24 mouse cellular contexts compared by ENCODE assay signal in genomic region chr15:13183661-13184060, GRCm38 (mm10). TPM values are rescaled to one million over a fixed set of nuclear protein-coding genes. Genes with fewer than 3 reads are reported as not detected.
A peak's percentile ranks its signal among the peaks of the same experiment; 100 is the strongest.
DNase-seq lines count a peak whose midpoint lies in the region; ATAC-seq and TF ChIP-seq lines count a peak whose summit lies in the region.
"Had no signal": no experiment of that assay in that cellular context is flagged by ENCODE, and none has a peak within 500 bp of the region (broad histone marks: within the 10 kb centered on the region; RNA-seq: fewer than 3 reads in every experiment).

No protein-coding gene starts in this region.

- WGBS in forebrain, embryonic 15.5 days = 63% methylated on average over 5 of the region's 5 CpGs
- 93% methylated on average over 5 of the region's 5 CpGs for WGBS in forebrain, embryonic 10.5 days

- intact Hi-C loops in left cerebral cortex, postnatal 4 days (cut with DNase I) = no loop called here
- intact Hi-C loops in left cerebral cortex, adult 2 months (cut with DNase I) = loop anchor here (5.0 kb wide), 2 partner anchors 674 to 1234 kb away; no protein-coding TSS in a partner anchor

- H3K9ac ChIP-seq in forebrain, embryonic 15.5 days (replicated peaks) = no peak overlapping the region
- H3K9ac ChIP-seq: heart, embryonic 12.5 days; heart, embryonic 15.5 days; hindbrain, embryonic 14.5 days had no signal

- H3K4me2 ChIP-seq in forebrain, embryonic 15.5 days (replicated peaks) = no peak overlapping the region
- H3K4me2 ChIP-seq: heart, embryonic 12.5 days; heart, embryonic 15.5 days; hindbrain, embryonic 14.5 days had no signal

- H3K9me3 ChIP-seq in forebrain, embryonic 15.5 days = no peaks in the 10 kb centered on the region
- no peaks in the 10 kb centered on the region for H3K9me3 ChIP-seq in forebrain, embryonic 10.5 days
- H3K9me3 ChIP-seq: G1E; heart, embryonic 12.5 days; heart, embryonic 15.5 days; hindbrain, embryonic 10.5 days had no signal

- peak; percentile 47; the same call in 1 of the 2 replicates for ATAC-seq in forebrain, embryonic 15.5 days (replicated peaks)
- ATAC-seq: intestine, postnatal 0 days; Patski had no signal

- H3K27ac ChIP-seq in forebrain, embryonic 15.5 days (replicated peaks) = no peak overlapping the region
- H3K27ac ChIP-seq in forebrain, embryonic 10.5 days = no peak overlapping the region
- H3K27ac ChIP-seq in left cerebral cortex, adult 2 months = no peak overlapping the region
- H3K27ac ChIP-seq: heart, embryonic 15.5 days; hindbrain, embryonic 10.5 days; hindbrain, embryonic 14.5 days had no signal

- DNase-seq in cerebellum, postnatal 14 days = peak; percentile 66 to 76
- DNase-seq in cerebellum, adult 8-10 months = no peak
- DNase-seq in forebrain, embryonic 10.5 days (ENCODE audit: extremely low spot score, low spot score) = no peak
- peak; percentile 62 for DNase-seq in left cerebral cortex, postnatal 4 days
- no peak for DNase-seq in left cerebral cortex, adult 2 months (ENCODE audit: extremely low spot score in 1 of 2, low spot score in 2 of 2)
- peak; percentile 50 for DNase-seq in brain, embryonic 14.5 days (ENCODE audit: low read depth)
- DNase-seq: adrenal gland, postnatal 14 days; B cell, adult 2 months; cerebellum, adult 11-12 months; cerebellum, adult 9-11 months; gastrocnemius, postnatal 25 days; heart, adult 18-20 months; heart, postnatal 10 days; heart, postnatal 36 days; kidney, adult 2 months had no signal

- TF ChIP-seq POLR2A in brain, embryonic 14.5 days (IDR thresholded peaks at IDR 0.05; ENCODE audit: borderline replicate concordance, extremely low read depth, insufficient read depth, insufficient read length, poor library complexity, severe bottlenecking) = no peak

- H3K27me3 ChIP-seq in forebrain, embryonic 15.5 days = no peaks in the 10 kb centered on the region
- H3K27me3 ChIP-seq in forebrain, embryonic 10.5 days (ENCODE audit: poor library complexity, severe bottlenecking) = no peaks in the 10 kb centered on the region
- H3K27me3 ChIP-seq: CH12.LX; heart, embryonic 12.5 days; heart, embryonic 15.5 days; Patski had no signal

- H3K4me1 ChIP-seq in forebrain, embryonic 15.5 days = peaks cover 9% of the 10 kb centered on the region; the same call in 1 of the 2 replicates
- H3K4me1 ChIP-seq in forebrain, embryonic 10.5 days = no peaks in the 10 kb centered on the region
- H3K4me1 ChIP-seq: heart, embryonic 12.5 days; heart, embryonic 15.5 days; hindbrain, embryonic 10.5 days had no signal

- H3K4me3 ChIP-seq in forebrain, embryonic 15.5 days = no peak overlapping the region
- H3K4me3 ChIP-seq in forebrain, embryonic 10.5 days = no peak overlapping the region
- no peak overlapping the region for H3K4me3 ChIP-seq in left cerebral cortex, adult 2 months
- H3K4me3 ChIP-seq: heart, embryonic 12.5 days; heart, embryonic 15.5 days; hindbrain, embryonic 10.5 days had no signal

- H3K36me3 ChIP-seq in forebrain, embryonic 15.5 days = no peaks in the 10 kb centered on the region
- H3K36me3 ChIP-seq in forebrain, embryonic 10.5 days (replicated peaks) = no peaks in the 10 kb centered on the region
- H3K36me3 ChIP-seq: G1E; heart, embryonic 12.5 days; heart, embryonic 15.5 days; hindbrain, embryonic 10.5 days had no signal

- no peak for TF ChIP-seq CTCF in left cerebral cortex, adult 2 months (IDR thresholded peaks at IDR 0.05)
- no peak for TF ChIP-seq CTCF in brain, embryonic 14.5 days (IDR thresholded peaks at IDR 0.05; ENCODE audit: borderline replicate concordance, extremely low read depth, insufficient read depth, insufficient read length)

RNA-seq across cellular contexts. Expression of gene Cdh6, which starts 10.2 kb away (rescaled TPM):
- polyA plus RNA-seq in forebrain, embryonic 15.5 days (2015; fragmentation: Nextera tagmentation; extraction: Ambion mirVana) = 9.3 and 10.3 TPM in 2 replicates
- 13.6 and 16.8 TPM in 2 replicates for polyA plus RNA-seq in forebrain, embryonic 10.5 days (2016; fragmentation: Nextera tagmentation; extraction: Ambion mirVana)
- 10 to 100 TPM; 41.6 to 47.7 TPM for total RNA-seq in left cerebral cortex, postnatal 4 days (2021)
- 10 to 100 TPM; 21.3 to 25.3 TPM for total RNA-seq in left cerebral cortex, adult 2 months (2021)
- polyA plus RNA-seq in brain, embryonic 14.5 days (2012; rRNA removed) = 3.2 and 7.8 TPM in 2 replicates
- polyA plus RNA-seq: G1E had no signal

Comparison
In these comparisons a context has a peak if more than half of its experiments do, and no peak if none do; other contexts are left out.
1. DNase-seq: peak in cerebellum, postnatal 14 days (2 of 2), left cerebral cortex, postnatal 4 days (single experiment) and brain, embryonic 14.5 days (single experiment); none in cerebellum, adult 8-10 months (single experiment), forebrain, embryonic 10.5 days (single experiment) and left cerebral cortex, adult 2 months (0 of 2).